Mouse (Mus musculus) cerebral cortex, adult 2 months (tissue): ENCODE results near the gene Shisa9.

Experiments
- WGBS: fragments of 180-500 bp; shearing (Covaris S2); methylation state at CpG from one replicate; pipeline ENCODE4 v1.1.7; 2018; 5-methylcytosine and 5-hydroxymethylcytosine counted together

Shisa9 gene

DNA sequence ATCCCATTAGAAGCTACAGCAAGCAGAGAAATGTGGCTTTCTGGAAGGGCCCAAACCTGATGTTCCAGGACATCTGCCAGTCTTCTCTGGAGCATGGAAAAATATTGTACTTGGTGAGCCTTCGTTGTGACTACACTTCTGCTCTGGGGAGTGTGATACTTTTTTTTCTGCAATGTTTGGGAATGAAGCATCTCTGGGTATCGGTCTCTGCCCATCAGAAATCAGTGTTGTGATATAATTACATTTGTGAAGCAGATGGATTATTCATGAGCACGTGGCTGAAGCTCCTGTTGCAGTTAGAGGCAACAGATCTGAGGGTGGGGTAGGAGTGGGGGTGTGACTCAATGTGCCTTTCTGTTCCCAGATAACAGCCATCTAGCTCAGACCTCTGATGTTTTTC is 218.2 kb downstream of the Shisa9 start:
- WGBS, result 29% methylated on average over 3 of the region's 3 CpGs

DNA sequence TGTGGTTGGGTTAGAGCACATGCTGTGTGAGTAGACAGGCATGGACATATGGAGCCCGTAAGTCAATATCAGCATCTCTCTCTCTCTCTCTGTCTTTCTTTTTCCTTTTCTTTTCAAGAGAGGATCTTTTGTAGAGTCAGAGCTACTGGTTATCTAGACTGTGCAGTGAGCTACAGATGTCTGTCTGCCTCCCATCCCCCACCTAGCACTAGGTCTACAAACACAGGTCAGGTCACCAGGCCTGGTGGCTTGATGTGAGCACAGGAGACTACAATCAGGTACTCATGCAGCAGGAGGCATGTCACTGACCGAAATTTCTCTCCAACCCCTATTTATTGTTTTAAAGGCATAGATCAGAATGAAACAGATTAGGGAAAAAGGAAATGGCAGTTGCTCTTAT is 219.1 kb downstream of the Shisa9 start:
- WGBS, result 87% methylated on average over 2 of the region's 2 CpGs

DNA sequence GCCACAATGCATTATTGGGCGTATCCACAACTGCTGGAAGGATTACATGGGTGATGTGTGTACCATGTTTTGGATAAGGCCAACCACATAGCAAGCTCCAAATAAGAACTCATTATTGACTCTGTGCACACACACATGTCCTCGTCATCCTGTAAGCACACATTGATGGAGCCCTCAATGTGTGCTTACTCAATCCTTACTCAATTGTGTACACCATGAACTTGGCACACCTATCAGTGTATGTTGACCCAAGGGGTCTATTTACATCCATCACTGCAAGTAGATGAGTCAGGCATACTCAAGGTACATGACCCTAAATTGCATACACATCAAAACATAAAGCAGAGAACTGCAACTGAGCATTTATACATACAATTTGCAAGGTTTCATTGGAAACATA is 220.5 kb downstream of the Shisa9 start:
- WGBS, result 84% methylated on average over 2 of the region's 2 CpGs

DNA sequence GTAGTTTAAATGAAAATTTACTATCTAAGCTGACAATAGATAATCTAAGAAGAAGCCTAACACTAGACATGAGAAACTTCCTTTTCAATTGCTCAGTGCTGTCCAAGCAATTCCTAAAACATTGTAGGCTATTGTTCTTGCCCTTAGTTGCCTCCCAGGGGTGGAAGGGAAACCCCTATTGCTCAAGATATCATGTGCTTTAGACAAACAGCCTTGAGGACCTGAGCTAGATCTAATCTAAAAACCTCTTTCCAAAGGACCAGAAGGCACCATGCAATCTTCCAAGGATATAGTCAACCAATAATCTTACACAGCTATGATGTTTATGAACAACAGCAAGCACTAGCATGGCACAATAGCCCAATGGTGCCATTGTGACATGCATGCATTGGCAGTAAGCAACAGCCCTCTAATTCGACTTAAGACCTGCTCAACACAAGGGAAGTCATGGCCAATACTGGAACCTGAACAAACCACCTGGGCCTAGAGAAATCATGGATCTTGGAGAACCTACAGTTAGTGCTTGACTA is 222.6 kb downstream of the Shisa9 start:
- WGBS, result 86% methylated on average over 1 of the region's 1 CpGs

DNA sequence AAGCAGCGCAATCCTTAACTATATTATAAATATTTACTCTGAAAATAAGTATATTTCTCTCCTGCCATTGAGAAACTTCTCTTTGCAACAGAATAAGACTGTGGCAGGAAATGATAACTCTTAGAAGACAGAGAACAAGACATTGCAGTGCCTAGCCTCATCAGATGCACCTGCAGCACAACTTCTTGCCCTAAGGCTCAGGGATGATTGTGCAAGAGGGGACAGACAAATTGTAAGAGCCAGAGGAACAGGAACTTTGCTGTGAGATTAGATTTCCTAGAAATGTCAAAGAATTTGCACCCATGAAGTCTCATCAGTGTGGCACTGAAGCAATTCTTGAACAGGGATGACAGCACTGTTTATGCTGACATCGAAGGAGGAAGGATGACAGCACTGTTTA is 223.0 kb downstream of the Shisa9 start:
- 70% methylated on average over 2 of the region's 2 CpGs for WGBS

DNA sequence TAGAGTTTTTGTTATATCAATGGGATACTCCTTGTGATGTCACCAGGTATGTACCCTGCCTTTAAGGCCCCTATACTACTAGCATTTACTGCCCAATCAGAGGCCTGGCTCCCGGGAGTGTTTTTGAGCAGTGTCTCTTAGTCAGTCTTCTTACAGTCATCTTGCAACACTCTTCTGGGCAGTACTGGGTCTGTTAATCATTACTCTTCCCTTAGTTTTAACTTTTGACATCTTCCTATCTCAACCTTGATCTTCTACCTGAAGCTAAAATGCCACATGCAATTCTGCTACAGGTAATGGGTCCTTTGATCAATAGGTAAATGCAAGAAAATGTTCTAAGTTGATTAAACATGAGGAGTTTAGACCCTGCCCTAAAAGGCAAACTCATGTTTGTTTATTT is 225.4 kb downstream of the Shisa9 start:
- 82% methylated on average over 1 of the region's 1 CpGs for WGBS

DNA sequence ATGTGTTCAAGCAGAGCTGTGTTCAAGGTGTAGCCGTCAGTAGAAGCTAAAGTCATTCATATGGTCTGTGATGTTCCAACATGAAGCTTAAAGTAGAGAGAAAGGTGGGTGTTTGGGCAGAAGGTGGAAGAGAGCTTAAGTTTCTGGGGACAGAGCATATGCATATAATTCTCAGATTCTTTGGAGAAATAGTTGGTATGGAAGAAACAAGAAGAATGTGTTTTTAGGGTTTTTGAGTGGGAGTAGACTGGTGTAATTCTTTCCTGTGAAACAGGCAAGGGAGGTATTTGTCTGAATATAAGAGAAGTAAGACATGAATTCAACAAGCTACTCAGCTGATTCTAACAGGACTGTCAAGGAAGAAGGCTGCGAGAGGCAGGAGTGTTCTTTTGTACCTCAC is 225.9 kb downstream of the Shisa9 start:
- 61% methylated on average over 2 of the region's 2 CpGs for WGBS

DNA sequence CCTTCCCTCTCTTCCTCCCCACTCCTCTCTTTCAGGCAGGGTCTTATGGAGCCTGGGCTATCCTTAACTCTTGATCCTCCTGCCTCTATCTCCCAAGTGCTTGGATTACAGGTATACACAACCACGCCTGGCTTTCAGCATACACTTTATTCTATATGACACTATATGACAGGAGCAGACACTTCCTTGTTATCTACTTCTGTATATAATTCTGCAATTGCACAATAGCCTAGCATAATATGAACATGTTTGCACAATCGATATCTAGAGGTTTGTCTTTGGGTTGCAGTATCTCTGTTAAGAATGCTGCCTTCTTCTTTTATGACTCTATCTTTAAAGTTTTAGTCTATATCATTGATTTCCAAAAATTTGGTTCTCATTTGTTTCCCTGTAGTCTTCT is 230.1 kb downstream of the Shisa9 start:
- WGBS, result 94% methylated on average over 2 of the region's 2 CpGs

DNA sequence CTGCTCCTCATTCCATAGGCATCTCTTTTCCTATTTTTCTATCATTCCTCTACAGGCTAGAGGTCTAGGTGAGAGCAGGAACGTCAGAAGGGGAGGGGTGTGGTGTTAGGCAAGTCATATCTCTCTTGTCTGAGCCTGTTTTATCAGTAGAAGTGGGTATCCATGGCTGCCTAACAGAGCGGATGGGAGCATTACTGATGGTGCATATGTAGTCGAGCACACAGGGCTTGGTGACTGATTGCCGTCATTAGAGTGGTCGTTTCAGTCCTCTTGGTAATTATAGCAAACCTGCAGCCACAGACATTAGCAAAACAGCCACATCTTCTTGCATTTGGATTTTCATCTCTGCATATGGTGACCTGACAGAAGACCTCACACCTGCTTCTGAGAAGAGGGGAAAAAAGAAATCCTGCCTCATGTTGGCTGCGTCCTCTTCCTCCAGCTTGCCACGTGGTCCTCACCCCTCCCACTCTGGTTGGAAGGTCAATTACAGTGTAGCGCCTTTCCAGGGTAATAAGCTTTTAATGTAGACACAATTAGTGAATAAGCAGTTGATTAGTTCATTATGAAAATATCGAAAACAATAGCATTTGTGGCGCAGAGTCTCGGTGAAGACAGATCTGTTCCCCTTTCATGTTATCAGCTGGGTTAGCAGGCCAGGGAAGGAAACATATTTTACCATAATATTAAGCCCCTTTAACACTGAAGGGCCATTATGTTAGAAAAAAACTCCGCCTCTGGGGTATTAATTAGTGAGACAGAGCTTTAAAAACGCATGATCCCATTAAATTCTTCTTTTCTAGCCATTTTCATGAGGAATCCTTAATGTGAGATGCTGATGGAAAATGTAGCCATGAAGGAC is 233.6 kb downstream of the Shisa9 start:
- 68% methylated on average over 13 of the region's 13 CpGs for WGBS

DNA sequence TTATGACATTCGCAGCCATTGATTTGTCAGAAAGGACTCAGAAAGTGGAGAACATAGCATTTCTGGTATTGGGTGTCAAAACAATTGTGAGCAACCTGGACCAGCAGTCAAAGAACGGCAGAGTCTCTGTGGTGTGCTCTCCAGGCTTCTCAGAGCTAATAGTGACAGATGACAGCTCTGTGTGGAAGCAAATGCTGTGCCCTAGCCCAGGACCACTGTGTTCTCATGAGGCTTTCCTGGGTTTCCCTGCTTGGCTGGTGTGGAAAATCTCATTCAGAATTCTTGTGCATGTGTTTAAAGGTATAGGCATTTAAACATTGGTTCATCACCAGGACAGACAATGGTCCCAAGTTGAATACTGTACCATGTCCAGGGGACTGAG is 234.2 kb downstream of the Shisa9 start:
- 78% methylated on average over 2 of the region's 2 CpGs for WGBS

DNA sequence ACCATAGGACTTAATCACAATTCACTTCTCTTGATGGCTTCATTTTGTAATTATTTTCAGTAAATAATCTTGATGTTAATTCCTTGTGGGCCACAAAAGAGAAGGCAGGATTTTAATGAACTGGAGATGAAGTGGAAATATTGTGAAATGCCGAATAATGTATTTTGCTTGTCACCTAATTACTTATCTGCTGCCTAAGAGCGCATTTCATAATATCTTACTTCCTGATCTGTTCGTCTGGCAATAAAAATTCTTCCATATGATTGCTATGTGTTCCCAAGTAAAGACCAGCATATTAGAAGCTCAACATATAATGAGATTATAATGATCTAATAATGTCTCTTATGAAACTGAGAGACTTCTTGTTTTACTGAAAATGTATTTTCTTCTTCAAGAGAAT is 235.9 kb downstream of the Shisa9 start:
- WGBS, result 88% methylated on average over 3 of the region's 3 CpGs

DNA sequence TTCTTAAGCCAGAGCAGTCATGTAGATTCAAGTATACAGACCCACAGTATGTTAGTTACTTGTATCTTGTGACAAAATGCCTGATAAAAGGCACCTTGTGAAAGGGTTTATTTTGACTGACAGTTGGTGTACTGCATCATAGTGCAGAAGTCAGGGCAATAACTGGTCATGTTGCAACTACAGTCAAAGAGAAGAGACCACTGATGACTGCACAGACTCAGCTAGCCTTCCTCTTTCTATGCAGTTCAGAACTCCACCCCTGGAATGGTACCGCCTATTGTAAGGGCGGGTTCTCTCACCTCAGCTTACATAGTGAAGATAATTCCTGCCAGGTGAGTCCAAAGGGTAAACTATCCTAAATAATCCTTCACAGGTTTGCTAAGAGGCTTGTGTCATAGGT is 239.6 kb downstream of the Shisa9 start:
- WGBS, result 98% methylated on average over 2 of the region's 2 CpGs

DNA sequence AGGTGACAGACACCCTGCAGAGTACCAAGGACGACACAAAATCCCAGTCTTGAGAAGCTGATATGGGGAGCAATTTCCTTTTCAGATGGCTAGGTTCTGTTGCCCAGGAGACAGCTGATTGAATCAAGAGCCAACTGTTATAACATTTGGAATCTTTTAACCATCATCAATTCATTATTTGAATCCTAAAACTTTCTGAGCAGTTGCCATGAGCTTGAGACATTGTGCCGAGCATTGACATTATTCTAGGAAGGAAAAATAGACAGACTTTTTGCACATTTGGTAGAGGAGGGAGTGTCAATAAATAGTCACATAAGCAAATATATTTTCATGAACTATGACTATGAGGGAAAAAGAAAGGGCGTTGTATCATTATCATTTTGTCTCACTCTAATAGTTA is 243.0 kb downstream of the Shisa9 start:
- 54% methylated on average over 3 of the region's 3 CpGs for WGBS

DNA sequence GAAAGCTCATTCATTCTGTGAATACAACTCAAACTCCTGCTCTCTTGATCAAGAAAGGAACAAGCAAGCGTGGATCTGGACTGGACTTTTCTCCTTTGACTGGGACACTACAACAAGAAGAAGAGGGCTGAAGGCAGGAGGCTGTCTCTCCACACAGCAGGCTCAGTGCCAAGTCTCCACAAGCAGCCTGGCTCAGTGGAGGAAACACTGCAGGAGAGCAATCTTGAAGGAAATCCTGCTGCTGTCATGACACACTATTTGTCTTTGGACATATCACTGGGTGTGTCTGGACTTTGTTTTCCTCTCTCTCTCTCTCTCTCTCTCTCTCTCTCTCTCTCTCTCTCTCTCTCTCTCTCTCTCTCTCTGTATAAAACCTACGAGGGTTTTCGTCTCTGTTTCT is 249.4 kb downstream of the Shisa9 start:
- 59% methylated on average over 3 of the region's 3 CpGs for WGBS

DNA sequence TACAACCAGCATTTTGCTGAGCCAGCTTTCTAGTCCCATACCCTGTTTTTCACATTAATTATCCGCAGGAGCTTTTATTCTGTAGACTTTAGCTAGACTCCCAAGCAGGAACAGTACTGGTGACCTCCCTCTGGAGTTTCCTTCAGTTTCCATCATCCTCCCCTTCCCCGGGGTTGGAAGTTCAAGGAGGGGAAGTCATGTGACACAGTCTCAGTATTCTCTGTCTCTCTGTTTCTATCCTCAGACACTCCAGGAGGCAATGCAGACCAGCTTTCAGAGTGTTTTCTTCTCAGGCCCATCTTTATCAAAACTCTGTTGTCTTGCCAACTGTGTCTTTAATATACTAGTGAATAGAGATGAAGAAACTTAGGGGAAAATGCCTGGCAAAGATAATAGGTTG is 250.4 kb downstream of the Shisa9 start:
- 50% methylated on average over 2 of the region's 2 CpGs for WGBS

DNA sequence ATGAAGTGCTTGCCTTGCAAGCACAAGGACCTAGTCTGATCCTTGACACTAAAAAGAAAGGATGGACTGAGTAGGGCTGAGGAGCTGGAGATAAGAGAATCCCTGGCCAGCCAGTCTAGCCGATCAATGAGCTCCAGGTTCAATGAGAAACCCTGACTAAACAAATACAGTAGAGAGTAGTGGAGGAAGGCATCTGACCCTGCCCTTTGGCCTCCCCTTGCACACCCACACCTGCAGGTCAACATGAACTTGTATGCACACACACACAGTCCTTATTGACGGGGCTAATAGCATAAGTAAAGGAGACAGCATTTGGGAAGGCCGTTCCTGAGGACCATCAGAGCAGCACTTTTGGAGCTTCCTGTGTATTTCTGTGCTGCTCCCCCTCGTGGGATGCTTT is 254.7 kb downstream of the Shisa9 start:
- 84% methylated on average over 4 of the region's 4 CpGs for WGBS

DNA sequence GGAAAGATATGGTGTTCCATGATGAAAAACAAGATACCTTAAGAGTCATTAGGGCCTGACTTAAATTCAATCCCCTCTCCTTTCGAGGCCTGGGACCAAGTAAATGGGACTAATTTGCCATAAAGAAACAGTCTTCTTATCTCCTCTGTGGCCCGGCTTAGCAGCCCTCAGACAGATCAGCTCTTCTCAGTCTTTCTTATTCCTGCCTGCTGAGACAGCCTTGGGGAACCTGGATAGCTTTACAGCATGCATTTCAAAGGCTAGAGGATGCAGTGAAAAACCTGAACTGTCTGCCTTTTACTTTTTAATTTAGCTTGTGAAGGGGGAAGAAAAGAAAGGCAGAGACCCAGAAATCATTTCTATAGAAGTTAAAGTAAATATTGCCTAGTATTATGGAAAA is 275.4 kb downstream of the Shisa9 start:
- 59% methylated on average over 2 of the region's 2 CpGs for WGBS

DNA sequence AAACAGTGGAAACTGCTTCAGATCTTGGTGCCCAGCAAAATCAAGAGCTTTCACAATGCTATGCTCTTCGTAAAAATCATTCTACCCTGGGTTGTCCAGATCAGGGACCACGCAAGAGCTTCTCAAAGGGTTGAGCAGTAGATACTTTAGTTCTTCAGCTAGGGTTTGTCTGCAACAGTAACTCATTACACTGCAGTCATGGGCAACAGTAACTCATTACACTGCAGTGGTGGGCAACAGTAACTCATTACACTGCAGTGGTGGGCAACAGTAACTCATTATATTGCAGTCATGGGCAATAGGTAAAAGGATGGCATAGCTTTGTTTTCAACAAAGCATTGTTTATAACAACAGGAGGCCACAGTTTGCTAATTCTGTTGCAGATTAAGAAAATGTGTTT is 281.9 kb downstream of the Shisa9 start:
- WGBS, result 92% methylated on average over 2 of the region's 2 CpGs

DNA sequence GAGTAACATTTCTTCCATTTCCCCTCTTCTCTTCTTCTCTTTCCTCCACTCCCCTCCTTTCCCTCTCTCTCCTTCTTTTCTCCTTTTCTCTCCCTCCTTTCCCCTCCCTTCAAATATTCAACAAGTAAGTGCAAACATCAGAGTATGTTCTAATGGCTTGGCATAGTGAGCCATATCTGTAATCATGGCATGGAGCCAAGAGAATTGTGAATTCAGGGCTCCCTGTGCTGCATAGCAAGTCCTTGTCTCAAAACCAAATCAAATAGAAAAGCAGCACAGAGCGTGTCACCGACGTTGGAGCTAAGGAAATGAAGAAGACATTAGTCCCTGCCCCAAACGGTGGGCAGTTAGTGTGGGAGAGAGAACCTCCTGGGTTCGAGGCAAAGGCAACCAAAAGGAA is 316.6 kb downstream of the Shisa9 start:
- 31% methylated on average over 5 of the region's 5 CpGs for WGBS

DNA sequence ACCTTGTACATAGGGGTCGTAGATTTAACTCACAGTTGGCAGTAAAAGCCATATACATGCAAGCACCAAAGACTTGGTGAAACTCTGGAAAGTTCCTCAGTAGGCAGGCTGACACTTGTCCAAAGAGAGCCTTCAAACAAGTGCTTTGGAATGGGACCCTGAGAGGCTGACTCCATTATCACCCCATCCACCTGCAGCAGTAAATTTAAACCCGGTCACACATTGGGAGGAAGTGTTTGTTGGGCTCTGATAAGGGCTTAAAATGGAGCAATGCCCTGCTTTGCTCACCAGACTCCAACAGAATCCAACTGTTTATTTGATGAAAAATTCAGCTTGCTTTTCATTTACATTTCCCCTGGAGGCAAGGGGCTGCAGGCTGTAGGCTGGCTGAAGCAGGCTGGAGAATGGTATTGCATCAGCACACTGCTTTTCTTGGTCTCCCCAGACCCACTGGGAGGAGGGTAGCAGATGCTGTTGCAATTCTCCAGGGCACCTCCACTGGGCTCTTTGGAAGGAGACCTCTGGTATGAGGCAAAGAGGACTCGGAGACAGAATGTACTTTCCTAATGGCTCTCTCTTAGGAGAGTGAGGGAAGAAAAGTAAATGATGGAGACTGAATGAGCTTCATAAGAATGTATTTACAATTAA is 323.5 kb downstream of the Shisa9 start:
- 79% methylated on average over 3 of the region's 3 CpGs for WGBS
